Mouse (Mus musculus) regulatory T cell (primary cell): Measurements from ENCODE around the gene Hoxa1.

Source experiments
- in situ Hi-C: fragments of 300-600 bp; cut with MboI, MseI; formaldehyde crosslinking; loops from one replicate; pipeline ENCODE4 v1.15.1; 2025; ENCODE audit warnings: high pct_unique_total_duplicates

The Hoxa1 gene

DNA sequence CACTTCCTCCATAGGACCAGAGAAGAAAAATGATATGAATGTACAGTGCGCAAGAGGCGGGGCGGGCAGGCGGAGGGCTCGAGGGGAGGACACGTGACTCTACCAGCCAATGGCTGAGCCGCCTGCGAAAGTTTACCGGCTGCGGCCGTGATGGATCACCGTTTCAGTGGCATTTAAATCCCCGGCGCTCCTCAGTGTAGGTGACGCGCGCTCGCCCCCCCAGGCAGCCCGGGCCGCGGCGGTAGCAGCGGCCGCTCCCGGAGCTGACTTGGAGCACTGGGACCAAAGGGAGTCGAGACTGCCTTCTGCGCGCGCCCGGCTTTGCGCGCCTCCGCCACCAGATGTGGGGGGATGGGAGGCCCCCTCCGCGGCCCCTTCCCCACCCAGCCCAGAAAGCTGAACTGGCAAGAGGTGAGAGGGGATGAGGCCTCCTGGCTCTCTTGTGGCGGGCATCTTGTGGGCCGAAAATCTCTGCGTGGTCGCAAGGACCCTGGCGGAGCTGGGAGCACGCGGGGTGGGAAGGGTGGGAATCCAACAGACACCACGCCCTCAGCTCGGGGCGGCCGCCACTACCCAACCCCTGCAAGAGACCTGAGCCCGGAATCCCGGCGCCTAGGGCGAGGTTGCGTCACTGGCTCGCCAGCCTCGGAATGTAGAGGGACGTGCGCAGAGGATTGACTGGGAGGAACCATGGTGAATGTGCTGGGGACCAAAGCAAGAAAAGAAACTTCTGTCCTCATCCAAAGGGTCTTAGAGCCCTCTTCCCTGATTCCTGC lies at the start of gene Hoxa1:
Gene Hoxa1, minus strand, starts transcription at position 42 of the 776 bp plus-strand sequence.
- in situ Hi-C loops = no loop called here

DNA sequence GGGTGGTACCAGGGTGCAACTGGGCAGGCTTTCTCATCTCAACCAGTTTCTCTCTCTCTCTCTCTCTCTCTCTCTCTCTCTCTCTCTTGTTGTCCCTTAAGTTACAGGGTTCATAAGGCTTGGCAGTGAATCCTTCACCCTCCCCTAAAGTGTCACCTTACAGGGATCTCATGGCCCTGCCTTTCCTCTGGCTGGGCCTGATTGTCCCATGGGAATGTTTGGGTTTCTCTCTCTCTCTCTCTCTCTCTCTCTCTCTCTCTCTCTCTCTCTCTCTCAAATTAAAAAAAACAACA lies 49.5 kb upstream of the Hoxa1 start:
- in situ Hi-C loops = loop anchor here (25.0 kb wide), 1 partner anchor 345 kb away; no protein-coding TSS in a partner anchor

DNA sequence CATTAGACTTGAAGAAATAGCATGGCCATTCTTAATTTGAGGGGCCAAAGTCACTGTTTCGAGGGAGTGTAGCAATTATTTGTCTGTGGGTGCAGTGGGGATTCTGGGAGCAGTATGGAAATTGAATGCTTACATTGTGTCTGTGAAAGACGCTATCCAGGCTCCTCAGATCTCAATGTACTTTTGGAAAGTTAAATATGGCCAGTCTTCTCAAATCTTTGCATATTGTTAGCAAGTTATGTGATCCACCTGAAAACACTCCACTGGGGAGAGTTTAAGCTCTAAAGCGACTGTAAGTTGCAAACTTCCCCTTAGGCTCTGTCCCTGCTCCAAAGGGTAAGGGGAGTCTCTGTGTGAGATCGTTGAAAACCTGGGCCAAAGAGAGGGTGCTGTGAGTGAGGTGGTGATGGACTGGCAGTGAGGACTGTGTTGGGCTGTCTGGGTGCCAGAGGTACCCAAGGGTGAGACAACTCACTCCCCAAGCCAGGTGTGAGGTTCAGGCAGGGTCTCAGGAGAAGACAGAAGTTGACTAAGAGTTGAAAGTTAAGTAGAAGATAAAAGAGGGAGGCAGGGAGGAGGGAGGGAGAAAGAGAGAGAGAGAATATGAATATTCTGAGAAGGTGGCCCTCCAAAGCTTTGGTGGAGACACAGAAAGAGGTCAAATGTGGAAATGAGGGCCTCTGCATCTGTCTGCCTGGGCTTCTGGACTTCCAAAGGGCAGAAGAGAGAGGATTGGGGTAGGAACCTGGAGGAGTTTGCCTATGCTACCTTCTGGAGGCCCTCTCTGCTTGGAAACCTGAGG lies 49.0 kb upstream of the Hoxa1 start:
- in situ Hi-C loops = loop anchor here (25.0 kb wide), 1 partner anchor 345 kb away; no protein-coding TSS in a partner anchor

DNA sequence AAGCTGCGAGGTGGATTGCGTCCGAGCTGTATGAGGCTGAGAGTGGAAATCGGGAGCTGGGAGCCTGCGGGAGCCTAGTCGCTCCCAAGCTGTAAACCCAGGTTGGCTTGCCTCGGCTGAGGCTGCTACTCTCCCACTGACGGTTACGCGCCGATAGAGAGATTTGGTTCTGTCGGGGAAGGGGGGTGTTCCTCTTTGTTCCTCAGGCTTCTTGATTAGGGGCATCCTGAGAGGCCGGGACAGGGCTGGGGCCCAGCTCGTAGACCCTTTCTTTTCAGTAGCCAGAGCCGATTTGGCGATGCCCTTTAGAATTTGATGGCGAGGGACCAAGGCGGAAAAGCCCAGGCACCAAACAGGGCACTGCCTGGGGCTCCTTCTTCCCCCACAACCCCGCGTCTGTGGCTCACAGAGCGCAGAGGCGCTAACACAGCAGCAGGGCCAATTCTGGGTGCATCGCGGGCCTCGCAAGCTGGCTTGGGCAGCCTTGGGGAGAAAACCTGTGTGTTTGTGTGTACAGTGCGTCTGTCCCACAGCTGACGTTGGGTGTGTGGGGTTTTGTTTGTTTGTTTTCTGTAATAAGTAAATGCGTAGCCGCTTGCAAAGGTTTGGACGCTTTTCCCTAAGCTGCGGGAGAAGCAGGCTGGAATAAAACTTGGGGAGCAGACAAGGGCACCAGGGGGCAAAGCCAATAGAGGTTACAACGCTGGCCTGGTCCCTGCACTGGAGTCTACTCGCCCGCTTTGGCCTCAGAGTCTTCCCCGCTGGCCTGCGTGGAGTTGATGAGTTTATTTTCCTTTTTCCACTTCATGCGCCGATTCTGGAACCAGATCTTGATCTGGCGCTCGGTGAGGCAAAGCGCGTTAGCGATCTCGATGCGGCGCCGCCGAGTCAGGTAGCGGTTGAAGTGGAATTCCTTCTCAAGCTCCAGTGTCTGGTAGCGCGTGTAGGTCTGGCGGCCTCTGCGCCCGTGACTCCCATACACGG lies 47.8 kb upstream of the Hoxa1 start:
- in situ Hi-C loops = loop anchor here (25.0 kb wide), 1 partner anchor 344 kb away; no protein-coding TSS in a partner anchor

- in situ Hi-C loops = loop anchor here (25.0 kb wide), 1 partner anchor 343 kb away; no protein-coding TSS in a partner anchor
These were observed 47.1 kb upstream of the Hoxa1 start for GRCm38 (mm10) chr6:52205221-52205620.

GRCm38 (mm10) chr6:52204050-52204752 lies 46.1 kb upstream of the Hoxa1 start, which contains the start of gene Hoxa5:
Gene Hoxa5, minus strand, starts transcription at chr6:52204587.
- in situ Hi-C loops = loop anchor here (5.0 to 25.0 kb wide), 2 partner anchors 67 to 342 kb away; no protein-coding TSS in a partner anchor

GRCm38 (mm10) chr6:52203371-52204049 lies 45.4 kb upstream of the Hoxa1 start:
- in situ Hi-C loops = loop anchor here (5.0 to 25.0 kb wide), 2 partner anchors 66 to 341 kb away; no protein-coding TSS in a partner anchor

DNA sequence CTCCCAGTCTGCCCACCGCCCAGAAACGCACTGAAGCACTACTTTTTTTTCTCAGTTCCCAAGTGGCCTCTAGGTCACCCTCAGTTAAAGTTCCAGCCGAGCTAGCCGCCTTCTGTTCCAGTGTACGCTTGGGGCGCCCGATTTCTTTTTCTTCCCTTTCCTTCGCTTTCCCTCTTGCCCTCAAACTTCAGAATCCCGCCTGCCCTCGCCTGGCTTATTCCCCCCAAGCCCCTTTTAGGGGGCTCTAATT lies 44.9 kb upstream of the Hoxa1 start:
- in situ Hi-C loops = loop anchor here (5.0 to 25.0 kb wide), 2 partner anchors 66 to 341 kb away; no protein-coding TSS in a partner anchor

GRCm38 (mm10) chr6:52202362-52203120 lies 44.4 kb upstream of the Hoxa1 start:
- in situ Hi-C loops = loop anchor here (5.0 to 25.0 kb wide), 2 partner anchors 65 to 340 kb away; no protein-coding TSS in a partner anchor

DNA sequence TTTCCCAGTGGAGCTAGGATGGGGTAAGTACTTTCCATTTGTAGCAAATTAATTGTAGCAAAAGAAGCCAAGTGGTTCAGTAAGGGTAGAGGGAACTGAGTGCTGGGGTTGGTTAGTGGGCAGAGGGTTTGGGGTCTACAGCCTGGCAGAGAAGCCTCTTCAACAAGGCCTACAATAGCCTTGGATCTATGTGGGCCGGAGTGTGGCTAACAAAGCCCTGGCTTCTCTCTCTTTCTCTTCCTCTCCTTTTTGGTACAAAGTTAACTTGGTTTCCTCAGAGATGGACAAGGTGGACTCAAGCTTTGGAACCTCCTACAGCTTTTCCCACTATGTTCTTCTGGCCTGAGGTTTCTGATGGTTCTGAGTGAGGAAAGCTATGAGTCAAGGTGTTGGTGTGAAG lies 43.2 kb upstream of the Hoxa1 start:
- in situ Hi-C loops = loop anchor here (5.0 to 25.0 kb wide), 2 partner anchors 64 to 339 kb away; no protein-coding TSS in a partner anchor

DNA sequence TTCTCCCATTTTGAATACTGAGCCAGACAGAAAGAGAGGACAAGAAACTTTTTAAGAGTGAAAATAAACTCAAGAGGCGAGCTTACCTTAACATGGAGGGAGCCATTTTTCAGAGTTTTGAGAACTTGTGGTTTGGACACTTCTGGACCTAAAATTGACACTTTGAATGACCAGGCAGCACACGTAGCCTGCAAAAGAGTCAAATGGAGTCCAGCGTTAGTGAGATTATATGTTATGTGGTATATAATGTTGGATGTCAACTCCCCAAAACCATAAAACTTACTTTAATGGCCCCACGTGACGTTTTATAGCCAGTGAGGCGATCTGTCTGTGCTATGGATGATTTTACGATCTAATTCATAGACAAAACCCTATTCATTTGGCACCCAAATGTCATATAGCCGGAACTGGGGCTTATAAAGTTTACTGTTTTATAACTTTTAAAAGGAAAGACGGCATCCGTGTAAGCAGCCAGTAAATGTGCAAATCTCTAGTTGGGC lies 42.7 kb upstream of the Hoxa1 start:
- in situ Hi-C loops = loop anchor here (5.0 to 25.0 kb wide), 2 partner anchors 64 to 338 kb away; no protein-coding TSS in a partner anchor

GRCm38 (mm10) chr6:52200073-52200750 lies 42.1 kb upstream of the Hoxa1 start:
- in situ Hi-C loops = loop anchor here (5.0 to 25.0 kb wide), 2 partner anchors 63 to 338 kb away; no protein-coding TSS in a partner anchor

- in situ Hi-C loops = no loop called here
These were observed 39.2 kb upstream of the Hoxa1 start for GRCm38 (mm10) chr6:52197271-52197670.

- in situ Hi-C loops = no loop called here
These were observed 38.7 kb upstream of the Hoxa1 start for GRCm38 (mm10) chr6:52196811-52197210.

DNA sequence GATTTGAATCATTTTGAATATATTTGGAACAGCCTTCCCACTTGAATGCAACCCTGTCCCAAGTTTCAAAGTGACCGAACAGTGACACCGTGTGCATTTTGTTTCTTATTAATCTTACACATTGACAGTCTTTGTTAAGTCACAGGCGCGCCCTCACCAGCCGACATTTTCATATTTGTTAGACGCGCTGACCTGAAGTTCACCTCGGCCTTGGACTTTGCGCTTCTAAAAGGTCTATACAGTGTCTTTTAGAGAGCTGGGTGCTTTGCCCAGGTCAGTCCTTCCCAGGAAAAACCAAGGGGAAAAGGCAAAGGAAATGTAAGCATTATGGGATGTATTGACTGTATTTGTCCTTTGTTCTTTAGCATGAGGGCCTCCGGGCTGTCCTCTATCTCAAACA lies 36.6 kb upstream of the Hoxa1 start:
- in situ Hi-C loops = no loop called here

DNA sequence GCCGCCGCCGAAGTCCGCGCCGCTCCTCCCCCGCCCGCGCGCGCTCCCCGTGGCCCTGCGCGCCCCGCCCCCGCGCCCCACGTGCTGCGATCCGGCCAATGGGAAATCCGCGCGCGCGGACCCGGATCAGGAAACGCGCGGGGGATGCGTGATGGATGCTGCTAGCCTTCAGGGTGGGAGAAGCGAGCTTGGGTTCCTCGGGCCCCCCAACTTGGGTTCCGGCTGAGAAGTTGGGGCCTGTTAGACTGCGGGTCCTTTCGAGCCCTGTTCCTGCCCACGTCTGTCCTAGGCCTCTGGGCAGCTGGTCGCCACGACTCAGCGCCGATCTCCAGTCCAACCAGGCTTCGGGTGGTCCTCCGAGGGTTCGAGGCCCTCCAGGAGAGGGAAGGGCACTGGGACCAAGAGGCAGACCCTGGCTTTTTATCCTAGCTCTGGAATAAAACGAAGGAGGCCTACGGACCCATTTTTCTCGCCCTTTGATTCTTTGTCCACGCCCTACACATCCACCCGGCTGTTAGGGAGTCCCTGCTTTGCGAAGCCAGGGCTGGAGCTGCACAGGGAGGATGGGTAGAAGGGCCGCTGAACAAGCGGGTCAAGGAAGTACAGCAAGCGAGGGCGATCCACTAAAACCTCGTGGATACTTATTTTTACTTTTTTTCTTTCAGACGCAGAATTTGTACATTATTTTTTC lies 33.9 kb upstream of the Hoxa1 start:
- in situ Hi-C loops = no loop called here

DNA sequence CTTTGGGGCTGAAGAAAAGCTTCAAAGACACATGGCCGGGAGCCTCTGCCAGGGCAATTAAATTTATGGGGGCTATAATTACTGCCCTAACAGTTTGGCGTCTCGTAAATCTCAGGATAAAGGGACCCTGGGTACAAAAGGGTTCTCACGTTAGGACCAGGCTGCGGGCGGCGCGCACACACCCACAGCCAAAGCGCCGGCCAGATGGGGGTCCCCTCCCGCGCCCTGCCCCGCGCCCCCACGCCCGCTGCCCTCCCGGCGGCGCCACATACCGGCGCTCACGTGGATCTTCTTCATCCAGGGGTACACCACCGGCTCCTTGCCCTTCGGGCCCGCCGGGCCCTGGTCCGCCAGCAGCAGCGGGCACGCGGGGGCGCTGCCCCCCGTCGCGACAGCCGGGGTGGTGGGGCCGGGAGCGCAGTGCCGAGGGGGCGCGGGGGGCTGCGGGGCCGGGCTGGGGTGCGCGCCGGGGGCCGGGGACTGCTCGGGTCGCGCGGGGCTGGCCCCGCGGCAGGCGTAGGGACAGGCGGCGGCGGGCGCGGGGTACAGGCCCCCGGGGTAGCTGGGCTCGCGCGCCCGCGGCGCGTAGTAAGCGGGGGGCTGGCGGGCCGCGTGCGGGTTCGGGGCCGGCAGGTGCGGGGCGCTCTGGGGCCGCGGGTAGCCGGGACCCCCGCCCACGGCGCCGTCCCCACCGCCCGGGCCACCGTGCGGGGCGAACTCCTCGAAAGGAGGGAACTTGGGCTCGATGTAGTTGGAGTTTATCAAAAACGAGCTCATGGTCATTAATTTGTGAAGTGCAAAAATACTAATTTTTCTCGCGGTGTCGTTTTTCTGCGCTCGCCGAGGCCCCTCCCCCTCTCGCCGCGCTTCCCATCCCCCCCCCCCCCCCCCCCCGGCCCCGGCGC lies 33.0 kb upstream of the Hoxa1 start, which contains the start of gene Hoxa4:
Gene Hoxa4, minus strand, starts transcription at position 848 of the 905 bp plus-strand sequence.
- in situ Hi-C loops = no loop called here
